Mouse (Mus musculus): ENCODE measurements at regions not wholly inside any gene's neighbourhood (a gene's known extent, or its start where the extent isn't known, plus 50 kb on each side); places are given as distances from the start of the nearest gene placed in this dataset.

DNA sequence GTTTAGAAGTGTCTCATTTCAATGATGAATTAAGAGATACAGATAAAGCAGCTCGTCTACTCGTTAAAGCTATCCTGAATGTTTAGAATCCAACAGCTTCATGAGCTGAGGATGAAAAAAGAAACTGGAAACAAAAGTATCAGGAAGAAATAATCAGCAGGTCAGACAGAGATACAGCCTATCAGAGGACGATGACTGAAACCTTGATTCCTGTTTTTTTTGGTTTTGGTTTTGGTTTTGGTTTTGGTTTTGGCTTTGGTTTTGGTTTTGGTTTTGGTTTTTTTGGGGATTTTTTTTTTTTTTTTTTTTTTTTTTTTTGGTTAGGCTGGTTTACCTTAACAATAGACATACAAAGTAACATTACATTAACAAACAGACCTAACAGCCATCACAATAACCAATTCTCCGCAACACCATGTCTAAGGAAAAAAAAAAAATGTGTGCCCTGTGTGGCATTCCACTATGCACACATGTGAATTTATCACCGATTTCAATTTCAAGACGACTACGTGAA, 66.9 kb upstream of the Pdha2 start:
- no peaks in the 10 kb centered on the region for H3K27me3 ChIP-seq (ENCODE audit: insufficient read depth, low read length)
- no peaks in the 10 kb centered on the region for H3K9me3 ChIP-seq (ENCODE audit: low read length)
- H3K4me1 ChIP-seq (ENCODE audit: insufficient read depth): no peaks in the 10 kb centered on the region
- no peak for TF ChIP-seq EP300 (IDR thresholded peaks at IDR 0.05; ENCODE audit: low read depth)
- no peak for TF ChIP-seq CTCF (IDR thresholded peaks at IDR 0.05; ENCODE audit: low read depth)
- H3K4me3 ChIP-seq (ENCODE audit: low read depth, low read length): no peak overlapping the region
- H3K4me2 ChIP-seq (ENCODE audit: low read depth, low read length): no peak overlapping the region
- 82% methylated on average over 7 of the region's 7 CpGs for WGBS (ENCODE audit: insufficient replicate concordance)
- H3K36me3 ChIP-seq (replicated peaks; ENCODE audit: insufficient read depth, low read length): no peaks in the 10 kb centered on the region
- H3K9ac ChIP-seq (replicated peaks): no peak overlapping the region
- no peak overlapping the region for H3K27ac ChIP-seq (ENCODE audit: low read depth)
- no peak for ATAC-seq
- no peak for DNase-seq

DNA sequence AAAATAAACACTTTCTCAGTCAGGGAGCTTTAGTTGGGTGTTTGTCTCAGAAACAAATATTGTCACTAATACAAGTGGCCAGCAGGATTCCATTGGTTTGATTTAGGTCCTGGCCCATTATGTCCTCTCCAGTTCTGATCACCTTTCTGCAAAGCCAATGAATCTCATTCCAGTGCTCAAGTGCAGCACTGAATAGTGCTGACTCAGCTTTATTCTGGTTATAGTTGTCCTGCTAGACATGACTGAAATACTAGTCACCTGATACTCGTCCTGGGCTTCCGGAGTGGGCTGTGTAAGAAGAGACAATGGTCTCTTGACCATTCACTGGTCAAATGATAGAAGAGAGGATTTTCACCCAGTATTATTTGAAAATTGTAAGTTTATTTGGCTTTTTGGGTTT, 81.6 kb upstream of the Pdha2 start:
- H3K4me1 ChIP-seq (ENCODE audit: insufficient read depth): no peaks in the 10 kb centered on the region
- TF ChIP-seq EP300 (IDR thresholded peaks at IDR 0.05; ENCODE audit: low read depth) (no peak), CTCF (IDR thresholded peaks at IDR 0.05; ENCODE audit: low read depth) (no peak)
- H3K27ac ChIP-seq (ENCODE audit: low read depth): no peak overlapping the region
- H3K9ac ChIP-seq (replicated peaks): no peak overlapping the region
- no peak overlapping the region for H3K4me2 ChIP-seq (ENCODE audit: low read depth, low read length)
- WGBS (ENCODE audit: insufficient replicate concordance): 63% methylated on average over 2 of the region's 2 CpGs
- H3K9me3 ChIP-seq (ENCODE audit: low read length): no peaks in the 10 kb centered on the region
- DNase-seq (no peak), ATAC-seq (no peak)
- H3K27me3 ChIP-seq (ENCODE audit: insufficient read depth, low read length): no peaks in the 10 kb centered on the region
- H3K4me3 ChIP-seq (ENCODE audit: low read depth, low read length): no peak overlapping the region
- no peaks in the 10 kb centered on the region for H3K36me3 ChIP-seq (replicated peaks; ENCODE audit: insufficient read depth, low read length)

DNA sequence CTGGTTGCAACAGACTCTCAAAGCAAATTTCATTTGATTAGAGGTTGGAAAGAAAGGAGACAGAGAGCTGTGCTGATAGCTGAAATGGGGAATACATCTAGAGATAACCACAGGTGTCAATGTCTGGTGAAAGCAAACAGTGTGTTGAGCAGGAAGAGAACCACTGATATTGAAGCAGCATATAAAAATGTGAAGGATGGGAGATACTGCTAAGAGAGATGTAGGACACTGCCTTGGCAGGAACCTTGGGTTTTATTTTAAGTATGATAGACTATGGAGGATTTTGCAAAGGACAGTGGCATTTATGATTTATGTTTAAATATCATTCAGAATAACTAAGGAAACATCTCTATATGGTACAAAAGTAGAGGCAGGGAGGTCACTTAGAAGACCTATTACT, 84.7 kb upstream of the Pdha2 start:
- Histone ChIP-seq H3K27ac (ENCODE audit: low read depth) (no peak overlapping the region), H3K27me3 (ENCODE audit: insufficient read depth, low read length) (no peaks in the 10 kb centered on the region), H3K9me3 (ENCODE audit: low read length) (no peaks in the 10 kb centered on the region), H3K9ac (replicated peaks) (no peak overlapping the region), H3K4me1 (ENCODE audit: insufficient read depth) (no peaks in the 10 kb centered on the region), H3K4me2 (ENCODE audit: low read depth, low read length) (no peak overlapping the region), H3K4me3 (ENCODE audit: low read depth, low read length) (no peak overlapping the region), H3K36me3 (replicated peaks; ENCODE audit: insufficient read depth, low read length) (no peaks in the 10 kb centered on the region)
- DNase-seq: no peak
- no peak for ATAC-seq
- no peak for TF ChIP-seq CTCF (IDR thresholded peaks at IDR 0.05; ENCODE audit: low read depth)
- TF ChIP-seq EP300 (IDR thresholded peaks at IDR 0.05; ENCODE audit: low read depth): no peak

DNA sequence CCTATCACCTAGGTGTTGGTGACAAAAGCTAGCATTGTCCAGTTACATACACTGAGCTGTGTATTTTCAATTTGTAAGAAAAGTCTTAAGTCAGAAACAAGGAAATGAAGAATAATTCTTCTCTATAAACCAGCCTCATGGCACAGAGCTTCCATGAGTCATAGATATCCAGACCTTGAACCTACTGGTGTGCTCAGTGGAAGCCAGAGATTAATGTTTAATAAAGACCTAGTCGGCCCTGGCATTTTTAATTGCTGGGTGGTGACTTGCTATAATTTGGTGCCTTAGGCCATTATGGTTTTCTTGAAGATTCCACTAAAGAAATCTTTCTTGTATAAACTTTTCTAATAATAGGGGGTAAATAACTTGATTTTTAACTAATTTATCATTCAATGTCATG, 87.6 kb upstream of the Pdha2 start:
- H3K27ac ChIP-seq (ENCODE audit: low read depth): no peak overlapping the region
- no peak overlapping the region for H3K9ac ChIP-seq (replicated peaks)
- ATAC-seq (no peak), DNase-seq (no peak)
- H3K27me3 ChIP-seq (ENCODE audit: insufficient read depth, low read length): no peaks in the 10 kb centered on the region
- WGBS (ENCODE audit: insufficient replicate concordance): 62% methylated on average over 1 of the region's 1 CpGs
- H3K4me2 ChIP-seq (ENCODE audit: low read depth, low read length): no peak overlapping the region
- no peaks in the 10 kb centered on the region for H3K36me3 ChIP-seq (replicated peaks; ENCODE audit: insufficient read depth, low read length)
- H3K9me3 ChIP-seq (ENCODE audit: low read length): no peaks in the 10 kb centered on the region
- no peak for TF ChIP-seq EP300 (IDR thresholded peaks at IDR 0.05; ENCODE audit: low read depth)
- no peak for TF ChIP-seq CTCF (IDR thresholded peaks at IDR 0.05; ENCODE audit: low read depth)
- no peaks in the 10 kb centered on the region for H3K4me1 ChIP-seq (ENCODE audit: insufficient read depth)
- H3K4me3 ChIP-seq (ENCODE audit: low read depth, low read length): no peak overlapping the region

DNA sequence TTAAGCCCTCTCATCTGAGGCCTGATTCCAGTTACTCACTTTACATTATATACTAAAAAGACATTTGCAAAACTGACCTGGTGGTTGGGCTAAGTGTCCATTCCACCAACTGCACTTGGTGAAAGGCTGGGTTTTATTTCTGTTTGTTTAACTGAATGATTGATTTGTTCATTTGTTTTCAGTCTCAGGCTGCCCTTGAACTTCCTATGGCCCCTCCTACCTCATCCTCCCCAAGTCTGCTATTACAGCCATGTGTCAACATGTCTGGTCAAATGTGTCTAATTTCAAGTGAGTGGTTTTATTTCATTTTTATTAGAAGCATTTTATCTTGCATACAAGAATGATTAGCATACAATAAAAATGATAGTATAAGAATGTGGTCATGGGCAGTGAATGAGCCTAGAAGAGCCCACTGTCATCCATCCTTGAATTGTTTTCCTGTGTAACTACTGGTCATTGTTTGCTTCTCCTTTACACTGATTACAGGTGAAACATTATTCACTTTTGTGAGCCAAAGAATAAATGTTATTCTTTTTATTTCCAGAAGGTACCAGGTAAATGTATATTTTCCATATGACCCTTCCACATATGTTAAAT, 121.5 kb upstream of the Pdha2 start:
- TF ChIP-seq EP300 (IDR thresholded peaks at IDR 0.05; ENCODE audit: low read depth): no peak
- Histone ChIP-seq H3K4me1 (ENCODE audit: insufficient read depth) (no peaks in the 10 kb centered on the region), H3K9me3 (ENCODE audit: low read length) (no peaks in the 10 kb centered on the region), H3K27me3 (ENCODE audit: insufficient read depth, low read length) (no peaks in the 10 kb centered on the region), H3K4me3 (ENCODE audit: low read depth, low read length) (no peak overlapping the region), H3K4me2 (ENCODE audit: low read depth, low read length) (no peak overlapping the region), H3K36me3 (replicated peaks; ENCODE audit: insufficient read depth, low read length) (no peaks in the 10 kb centered on the region), H3K27ac (ENCODE audit: low read depth) (no peak overlapping the region), H3K9ac (replicated peaks) (no peak overlapping the region)
- ATAC-seq: peak; percentile 61
- DNase-seq: no peak

DNA sequence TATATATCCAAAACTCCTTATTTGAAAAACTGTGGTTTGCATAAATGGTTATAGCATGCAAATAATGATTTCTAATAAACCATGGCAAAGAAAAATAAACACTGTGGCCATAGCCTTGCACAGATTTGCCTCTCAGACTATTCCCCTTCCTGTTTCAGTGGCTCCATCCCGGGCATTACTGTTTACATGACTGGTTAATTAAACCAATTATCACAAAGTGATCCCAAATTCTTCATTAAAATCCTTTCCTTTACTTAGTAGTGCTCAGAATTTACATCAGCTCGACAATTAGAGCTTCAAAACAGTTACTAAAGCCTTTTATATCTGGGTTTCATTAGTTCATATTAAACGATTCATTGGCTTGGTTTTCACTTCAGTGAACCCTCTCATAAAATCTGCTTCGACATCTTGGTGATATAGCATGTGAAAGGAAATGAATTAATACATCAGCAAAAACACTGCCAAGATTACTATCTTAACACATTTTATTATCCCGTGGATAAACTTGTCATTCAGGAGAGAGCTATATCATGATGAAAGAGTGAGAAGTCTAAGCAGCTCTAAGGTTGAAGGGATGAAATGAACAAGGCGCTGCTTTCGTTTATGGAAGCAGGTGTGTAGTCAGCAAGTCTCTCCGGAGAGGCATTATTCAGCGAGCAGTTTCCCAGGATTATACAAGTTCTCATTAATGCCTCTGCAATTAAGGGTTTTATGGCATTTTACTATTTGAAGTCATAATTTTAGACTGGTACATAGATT, 126.2 kb upstream of the Pdha2 start:
- Histone ChIP-seq H3K4me1 (ENCODE audit: insufficient read depth) (no peaks in the 10 kb centered on the region), H3K36me3 (replicated peaks; ENCODE audit: insufficient read depth, low read length) (no peaks in the 10 kb centered on the region), H3K27me3 (ENCODE audit: insufficient read depth, low read length) (no peaks in the 10 kb centered on the region), H3K4me2 (ENCODE audit: low read depth, low read length) (no peak overlapping the region), H3K9me3 (ENCODE audit: low read length) (no peaks in the 10 kb centered on the region), H3K4me3 (ENCODE audit: low read depth, low read length) (no peak overlapping the region), H3K9ac (replicated peaks) (no peak overlapping the region), H3K27ac (ENCODE audit: low read depth) (no peak overlapping the region)
- TF ChIP-seq EP300 (IDR thresholded peaks at IDR 0.05; ENCODE audit: low read depth): no peak
- TF ChIP-seq CTCF (IDR thresholded peaks at IDR 0.05; ENCODE audit: low read depth): no peak
- DNase-seq (no peak), ATAC-seq (no peak)
- WGBS (ENCODE audit: insufficient replicate concordance): 67% methylated on average over 9 of the region's 9 CpGs
